21 mouse cellular contexts compared by ENCODE assay signal in genomic region chr15:11882508-11883205, GRCm38 (mm10). TPM values are rescaled to one million over a fixed set of nuclear protein-coding genes. Genes with fewer than 3 reads are reported as not detected.
DNase-seq lines count a peak whose midpoint lies in the region; ATAC-seq and TF ChIP-seq lines count a peak whose summit lies in the region.
"Had no signal": no experiment of that assay in that cellular context is flagged by ENCODE, and none has a peak within 500 bp of the region (broad histone marks: within the 10 kb centered on the region; RNA-seq: fewer than 3 reads in every experiment).

No protein-coding gene starts in this region.

- peak overlapping the region; percentile 62 for H3K27ac ChIP-seq in gastrocnemius, adult 2 months
- no peak overlapping the region for H3K27ac ChIP-seq in hindbrain, postnatal 0 days
- no peak overlapping the region for H3K27ac ChIP-seq in hindbrain, embryonic 12.5 days
- H3K27ac ChIP-seq in forebrain, embryonic 16.5 days (ENCODE audit: low read length): no peak overlapping the region
- H3K27ac ChIP-seq: forebrain, embryonic 10.5 days; intestine, embryonic 15.5 days; limb, embryonic 12.5 days; liver, embryonic 13.5 days; stomach, postnatal 0 days had no signal

- H3K9me3 ChIP-seq in hindbrain, postnatal 0 days (ENCODE audit: low read length): peaks cover 3% of the 10 kb centered on the region; the same call in 1 of the 2 replicates
- 0 out of 2 replicates have a peak, but pooled peaks cover 5% of the 10 kb centered on the region for H3K9me3 ChIP-seq in hindbrain, embryonic 12.5 days (replicated peaks)
- H3K9me3 ChIP-seq in forebrain, embryonic 16.5 days (ENCODE audit: control insufficient read depth, low read length): no peaks in the 10 kb centered on the region
- H3K9me3 ChIP-seq: intestine, embryonic 15.5 days; liver, embryonic 13.5 days had no signal

- WGBS in hindbrain, postnatal 0 days: 44% methylated on average over 10 of the region's 10 CpGs
- 51% methylated on average over 10 of the region's 10 CpGs for WGBS in hindbrain, embryonic 12.5 days
- 68% methylated on average over 10 of the region's 10 CpGs for WGBS in forebrain, embryonic 16.5 days

- 0 out of 2 replicates have a peak, but pooled peaks have one; percentile 32 for ATAC-seq in hindbrain, postnatal 0 days
- no peak for ATAC-seq in hindbrain, embryonic 12.5 days (ENCODE audit: low FRiP score)
- no peak for ATAC-seq in forebrain, embryonic 16.5 days
- ATAC-seq: activated CD4-positive, CD25-positive, alpha-beta regulatory T cell, adult 4 months; intestine, embryonic 15.5 days had no signal

- H3K4me1 ChIP-seq in hindbrain, postnatal 0 days (ENCODE audit: insufficient read depth, low read length): no peaks in the 10 kb centered on the region
- no peaks in the 10 kb centered on the region for H3K4me1 ChIP-seq in hindbrain, embryonic 12.5 days
- H3K4me1 ChIP-seq in forebrain, embryonic 16.5 days (replicated peaks; ENCODE audit: control insufficient read depth, insufficient read depth, low read length): no peaks in the 10 kb centered on the region
- H3K4me1 ChIP-seq: intestine, embryonic 15.5 days; limb, embryonic 12.5 days; liver, embryonic 13.5 days had no signal

- DNase-seq in gastrocnemius, adult 2 months: no peak
- no peak for DNase-seq in gastrocnemius, postnatal 4 days (ENCODE audit: low spot score in 2 of 2)
- DNase-seq in hindbrain, postnatal 0 days (ENCODE audit: low spot score): no peak
- DNase-seq in left cerebral cortex, postnatal 25 days (ENCODE audit: low spot score in 2 of 2): peak; percentile 34 to 78
- no peak for DNase-seq in left cerebral cortex, adult 11 months (ENCODE audit: low spot score)
- DNase-seq in ZHBTc4 (ENCODE audit: low read depth, low spot score): peak; percentile 26
- DNase-seq: adrenal gland, postnatal 36 days; cerebellum, adult 9-10 months; kidney, postnatal 36 days; liver, embryonic 13.5 days; midbrain, embryonic 14.5 days had no signal

- no peaks in the 10 kb centered on the region for H3K36me3 ChIP-seq in hindbrain, postnatal 0 days (ENCODE audit: insufficient read depth, low read length)
- H3K36me3 ChIP-seq in hindbrain, embryonic 12.5 days: no peaks in the 10 kb centered on the region
- no peaks in the 10 kb centered on the region for H3K36me3 ChIP-seq in forebrain, embryonic 16.5 days (ENCODE audit: control insufficient read depth, insufficient read depth)
- H3K36me3 ChIP-seq: forebrain, embryonic 10.5 days; intestine, embryonic 15.5 days; limb, embryonic 12.5 days had no signal

- no peak overlapping the region for H3K9ac ChIP-seq in hindbrain, postnatal 0 days (replicated peaks; ENCODE audit: low read length)
- H3K9ac ChIP-seq in hindbrain, embryonic 12.5 days: no peak overlapping the region
- H3K9ac ChIP-seq in forebrain, embryonic 16.5 days (replicated peaks; ENCODE audit: low read depth, low read length): no peak overlapping the region
- H3K9ac ChIP-seq: intestine, embryonic 15.5 days; limb, embryonic 12.5 days; liver, embryonic 13.5 days had no signal

- intact Hi-C loops in gastrocnemius, adult 2 months (cut with DNase I): no loop called here
- intact Hi-C loops in left cerebral cortex, postnatal 25 days (cut with DNase I): no loop called here

- H3K27me3 ChIP-seq in hindbrain, postnatal 0 days (ENCODE audit: insufficient read depth, low read length): no peaks in the 10 kb centered on the region
- H3K27me3 ChIP-seq in hindbrain, embryonic 12.5 days: no peaks in the 10 kb centered on the region
- H3K27me3 ChIP-seq in forebrain, embryonic 16.5 days (replicated peaks; ENCODE audit: control insufficient read depth, insufficient read depth, low read length): no peaks in the 10 kb centered on the region
- H3K27me3 ChIP-seq: intestine, embryonic 15.5 days; limb, embryonic 12.5 days; liver, embryonic 13.5 days had no signal

- H3K4me3 ChIP-seq in gastrocnemius, adult 2 months: peak overlapping the region; percentile 35
- H3K4me3 ChIP-seq in hindbrain, postnatal 0 days (ENCODE audit: low read length): no peak overlapping the region
- no peak overlapping the region for H3K4me3 ChIP-seq in hindbrain, embryonic 12.5 days
- H3K4me3 ChIP-seq in forebrain, embryonic 16.5 days (replicated peaks; ENCODE audit: low read length): no peak overlapping the region
- H3K4me3 ChIP-seq: forebrain, embryonic 10.5 days; intestine, embryonic 15.5 days; limb, embryonic 12.5 days; liver, embryonic 13.5 days; myocyte had no signal

- TF ChIP-seq CTCF in gastrocnemius, adult 2 months (IDR thresholded peaks at IDR 0.05): no peak
- no peak for TF ChIP-seq CTCF in hindbrain, postnatal 0 days (IDR thresholded peaks at IDR 0.05; ENCODE audit: low read depth)

- H3K4me2 ChIP-seq in hindbrain, postnatal 0 days (ENCODE audit: low read depth, low read length): peak overlapping the region; percentile 10; the same call in 1 of the 2 replicates
- no peak overlapping the region for H3K4me2 ChIP-seq in hindbrain, embryonic 12.5 days (replicated peaks)
- no peak overlapping the region for H3K4me2 ChIP-seq in forebrain, embryonic 16.5 days (ENCODE audit: low read length)
- H3K4me2 ChIP-seq: intestine, embryonic 15.5 days; limb, embryonic 12.5 days; liver, embryonic 13.5 days had no signal

RNA-seq across cellular contexts. Expression of gene Npr3, which starts 24.4 kb away (rescaled TPM):
- total RNA-seq in gastrocnemius, adult 2 months (2021): 1 to 10 TPM; 4.0 to 9.1 TPM
- total RNA-seq in gastrocnemius, postnatal 4 days (2021): 10 to 100 TPM; 11.8 to 14.3 TPM
- 1.3 and 2.9 TPM in 2 replicates for total RNA-seq in hindbrain, postnatal 0 days (2014; rRNA removed)
- polyA plus RNA-seq in hindbrain, postnatal 0 days (2015; fragmentation: Nextera tagmentation; extraction: Ambion mirVana): 0.66 and 0.74 TPM in 2 replicates
- polyA plus RNA-seq in hindbrain, embryonic 12.5 days (2016; fragmentation: Nextera tagmentation; extraction: Ambion mirVana): 5.3 and 5.5 TPM in 2 replicates
- 10 to 100 TPM; 10.2 to 12.8 TPM for total RNA-seq in left cerebral cortex, postnatal 25 days (2021)
- polyA plus RNA-seq in forebrain, embryonic 16.5 days (2015; fragmentation: Nextera tagmentation; extraction: Ambion mirVana): 1.5 and 2.1 TPM in 2 replicates
- total RNA-seq: granulocyte monocyte progenitor cell, adult 5-6 weeks; megakaryocyte, adult 5-6 weeks had no signal
- polyA plus RNA-seq: activated CD4-positive, CD25-positive, alpha-beta regulatory T cell, adult 4 months had no signal

Comparison
In these comparisons a context has a peak if more than half of its experiments do, and no peak if none do; other contexts are left out.
1. DNase-seq: peak in left cerebral cortex, postnatal 25 days (2 of 2) and ZHBTc4 (single experiment); none in gastrocnemius, adult 2 months (single experiment), gastrocnemius, postnatal 4 days (0 of 2), hindbrain, postnatal 0 days (single experiment) and left cerebral cortex, adult 11 months (single experiment).